Mouse (Mus musculus): ENCODE results near the gene Ifna16.

- TF ChIP-seq GATA1 (IDR thresholded peaks at IDR 0.05; ENCODE audit: low read length): no peak
- TF ChIP-seq TAL1 (IDR thresholded peaks at IDR 0.05; ENCODE audit: low read length): no peak
Observed at GRCm38 (mm10) chr4:88644359-88644758, 32.4 kb downstream of the Ifna16 start, which contains the start of gene Ifna13.

Data from erythroblast, embryonic 14.5 days (primary cell).